Mouse (Mus musculus) CH12.LX (cell line): ENCODE results near the gene 2900026A02Rik.

ENCODE experiments used
- KAT2A ChIP-seq: IDR thresholded peaks from 2 replicates; pipeline ENCODE4 v1.6.1; 2012; ENCODE audit warnings: low read length, improper control_type of control experiment, inconsistent platforms; ENCODE audit not compliant: insufficient replicate concordance
- MAFK ChIP-seq: IDR thresholded peaks from 2 replicates; pipeline ENCODE4 v1.6.1; 2011; ENCODE audit warnings: low read length, improper control_type of control experiment; ENCODE audit not compliant: insufficient replicate concordance
- POLR2A ChIP-seq: IDR thresholded peaks from 2 replicates; pipeline ENCODE4 v1.6.1; 2011; ENCODE audit warnings: low read depth, mild to moderate bottlenecking, improper control_type of control experiment, low read length

DNA sequence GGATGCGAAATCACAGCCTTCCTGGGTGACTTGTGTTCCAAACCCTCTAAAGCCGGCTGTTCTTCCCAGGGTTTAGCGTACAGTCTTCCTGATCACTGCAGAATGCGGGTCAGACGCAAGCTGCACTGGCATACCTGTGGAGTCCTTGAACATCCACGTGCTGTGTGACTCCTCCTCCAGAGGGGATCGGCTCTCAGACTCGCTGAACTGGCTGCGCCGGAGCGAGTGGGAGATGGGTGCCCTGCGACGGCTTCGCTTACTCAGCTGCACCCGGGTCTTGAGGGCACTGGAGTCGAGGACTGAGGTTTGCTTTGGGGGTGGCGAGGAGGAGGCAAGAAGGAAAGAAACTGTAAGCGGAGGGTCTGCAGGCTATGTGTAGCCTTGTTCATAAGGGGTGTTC is 125.6 kb downstream of the 2900026A02Rik start:
- no peak for TF ChIP-seq POLR2A
- no peak for TF ChIP-seq KAT2A
- no peak for TF ChIP-seq MAFK
